Mouse (Mus musculus) left cerebral cortex, adult 8-10 months (tissue): ENCODE measurements around the gene Vmn1r75. TPM values are rescaled to one million over a fixed set of nuclear protein-coding genes. Genes with fewer than 3 reads are reported as not detected.

ENCODE experiments used
- DNase-seq, 2 experiments: peaks; one replicate each; pipeline ENCODE4 v3.0.0; 2022; ENCODE audit warnings: low spot score in 2 of 2
- total RNA-seq, 4 experiments: library from RNA; stranded (reverse); gene quantifications; 2 replicates each; pipeline ENCODE4 v1.2.4; 2022

Vmn1r75 gene
- total RNA-seq = not detected

GRCm38 (mm10) chr7:11874330-11874729, at the start of gene Vmn1r75:
TSS of gene Vmn1r75 (plus strand) at chr7:11874630.
- no peak for DNase-seq

GRCm38 (mm10) chr7:11833680-11834079, 40.8 kb upstream of the Vmn1r75 start, which contains the start of gene Vmn1r74:
TSS of gene Vmn1r74 (plus strand) at chr7:11833980.
- no peak for DNase-seq

Other genes starting within 250 kb of the Vmn1r75 start
- not detected for gene Vmn1r72, start 194.5 kb upstream of the Vmn1r75 start, total RNA-seq
- gene Vmn1r73, start 144.4 kb upstream of the Vmn1r75 start, total RNA-seq = not detected
- gene Vmn1r74, start 40.6 kb upstream of the Vmn1r75 start, total RNA-seq = not detected
- not detected for gene Vmn1r76, start 63.6 kb downstream of the Vmn1r75 start, total RNA-seq
- not detected for gene Vmn1r77, start 162.1 kb downstream of the Vmn1r75 start, total RNA-seq